Mouse (Mus musculus) splenic B cell, adult 2 months (primary cell): Measurements from ENCODE around the gene Slc9a4.
"Not testable (repeated sequence)": the region's sequence is repeated elsewhere in the genome, so short reads cannot be mapped to it uniquely, and the experiment has no call there.

Experiments
- DNase-seq: peaks from one replicate; pipeline ENCODE4 v3.0.0-alpha.2; 2011; ENCODE audit warnings: low read depth, low spot score
- H3K27me3 ChIP-seq: 2 replicates; pipeline ENCODE4 v1.6.1; 2012; ENCODE audit warnings: mild to moderate bottlenecking, low read length, moderate library complexity, mixed read lengths; ENCODE audit not compliant: control insufficient read depth, poor library complexity, insufficient read depth, severe bottlenecking
- H3K36me3 ChIP-seq: 2 replicates; pipeline ENCODE4 v1.6.1; 2012; ENCODE audit warnings: mild to moderate bottlenecking, low read length, moderate library complexity, mixed read lengths; ENCODE audit not compliant: control insufficient read depth, poor library complexity, insufficient read depth, severe bottlenecking

Gene Slc9a4

DNA sequence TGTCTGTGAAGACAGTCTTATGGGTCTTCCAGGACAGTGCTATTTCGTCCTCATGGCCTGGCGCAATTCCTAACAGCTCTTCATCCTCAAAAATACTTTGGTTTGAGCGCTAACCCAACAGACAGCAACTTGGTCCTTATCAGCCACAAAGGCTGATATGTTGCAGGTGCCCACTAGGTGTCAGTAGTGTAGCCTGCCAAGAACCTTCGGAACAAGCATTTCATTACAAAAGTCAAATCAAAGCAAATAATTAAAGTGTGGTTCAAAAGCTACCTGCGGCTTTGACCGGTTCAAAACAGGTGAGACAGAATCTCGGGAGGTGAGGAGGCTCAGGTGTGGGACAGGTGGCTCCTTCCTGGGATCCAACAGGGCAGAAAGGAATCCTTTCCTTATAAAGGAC, at the start of gene Slc9a4:
Gene Slc9a4, plus strand, starts transcription at position 298 of the 400 bp plus-strand sequence.
- DNase-seq, result peak; percentile 37
- H3K27me3 ChIP-seq, result no peaks in the 10 kb centered on the region

DNA sequence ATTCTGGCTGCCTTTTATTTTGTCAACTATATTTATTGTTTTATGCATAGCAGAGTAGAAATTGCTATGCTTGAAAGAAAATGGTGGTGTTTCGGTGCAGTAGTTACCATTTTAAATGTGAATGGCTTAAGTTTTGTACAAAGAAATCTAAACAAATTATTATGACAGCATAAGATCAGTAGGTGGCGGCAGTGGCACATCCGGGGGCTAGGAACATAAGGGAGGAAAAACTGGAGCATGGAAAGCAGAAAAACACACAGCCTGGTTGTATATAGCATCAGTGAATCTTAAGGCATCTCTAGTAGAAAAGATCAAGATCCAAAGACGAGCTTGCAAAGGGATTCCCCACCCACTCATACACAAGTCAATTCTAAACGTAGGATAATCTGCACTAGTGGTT, 42.3 kb upstream of the Slc9a4 start:
- no peak for DNase-seq
- Histone ChIP-seq H3K36me3 (no peaks in the 10 kb centered on the region), H3K27me3 (no peaks in the 10 kb centered on the region)

More for the DNA sequence above, at the start of gene Slc9a4:
- H3K36me3 ChIP-seq, result no peaks in the 10 kb centered on the region

DNA sequence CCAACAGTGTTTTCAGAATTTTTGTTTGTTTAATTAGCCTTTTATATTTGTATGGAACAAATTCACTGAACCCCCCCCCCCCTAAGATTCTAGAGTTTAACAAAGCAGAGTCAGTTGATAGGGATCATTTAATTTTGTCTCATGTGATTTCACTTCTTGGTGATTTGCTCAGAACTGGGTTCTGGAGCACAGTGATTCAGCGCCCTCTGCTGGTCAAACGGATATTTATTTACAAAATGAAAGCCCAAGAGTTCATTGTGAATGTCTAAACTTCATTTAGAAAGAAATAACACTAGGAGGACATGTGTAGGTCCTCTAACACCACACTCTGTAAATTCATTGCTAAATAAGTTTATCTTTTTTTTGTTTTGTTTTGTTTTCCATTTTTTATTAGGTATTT, 35.2 kb upstream of the Slc9a4 start:
- peak; percentile 70 for DNase-seq
- H3K36me3 ChIP-seq, result no peaks in the 10 kb centered on the region
- H3K27me3 ChIP-seq, result no peaks in the 10 kb centered on the region

DNA sequence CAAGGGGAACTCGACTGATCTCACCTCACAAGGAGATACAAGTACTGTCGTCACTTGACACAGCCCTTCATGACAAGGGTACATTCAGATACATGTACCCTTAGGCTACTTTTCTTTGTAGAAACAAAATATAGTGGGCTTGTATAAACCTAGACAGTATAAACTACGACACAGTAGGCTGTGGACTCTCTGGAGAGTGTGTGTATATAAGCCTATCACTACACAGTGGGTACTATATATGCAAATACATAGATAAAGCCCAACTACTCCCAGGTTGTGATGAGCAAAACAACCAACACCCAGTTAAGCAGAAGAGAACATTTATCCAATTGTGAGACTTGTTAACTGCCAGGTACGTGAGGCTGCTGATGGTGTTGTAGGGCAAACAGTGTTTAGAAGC, 33.2 kb upstream of the Slc9a4 start:
- Histone ChIP-seq H3K27me3 (no peaks in the 10 kb centered on the region), H3K36me3 (no peaks in the 10 kb centered on the region)
- DNase-seq, result no peak

DNA sequence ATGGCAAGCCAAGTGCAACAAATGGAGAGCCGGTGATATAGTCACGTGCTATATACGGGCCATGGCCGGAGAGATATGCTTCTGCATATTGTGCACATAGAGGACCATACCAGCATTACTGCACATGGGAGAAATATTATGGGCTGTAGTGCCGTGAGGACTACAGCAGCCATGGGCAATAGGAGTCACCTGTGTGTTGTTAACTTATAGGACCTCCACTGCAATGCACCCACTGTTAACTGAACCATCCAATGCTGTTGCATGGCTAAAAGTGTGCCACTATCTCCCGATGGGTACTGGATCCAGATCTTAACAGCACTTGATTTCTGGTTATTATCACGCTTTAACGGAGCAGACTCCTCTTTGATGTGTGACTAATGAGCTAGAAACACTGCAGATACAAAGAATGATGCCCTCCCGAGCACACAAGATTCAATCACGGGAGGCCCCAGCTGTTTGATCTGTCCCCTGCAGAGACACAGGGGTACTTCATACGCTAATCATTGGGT, 32.8 kb upstream of the Slc9a4 start:
- H3K27me3 ChIP-seq, result no peaks in the 10 kb centered on the region
- no peaks in the 10 kb centered on the region for H3K36me3 ChIP-seq
- no peak for DNase-seq

DNA sequence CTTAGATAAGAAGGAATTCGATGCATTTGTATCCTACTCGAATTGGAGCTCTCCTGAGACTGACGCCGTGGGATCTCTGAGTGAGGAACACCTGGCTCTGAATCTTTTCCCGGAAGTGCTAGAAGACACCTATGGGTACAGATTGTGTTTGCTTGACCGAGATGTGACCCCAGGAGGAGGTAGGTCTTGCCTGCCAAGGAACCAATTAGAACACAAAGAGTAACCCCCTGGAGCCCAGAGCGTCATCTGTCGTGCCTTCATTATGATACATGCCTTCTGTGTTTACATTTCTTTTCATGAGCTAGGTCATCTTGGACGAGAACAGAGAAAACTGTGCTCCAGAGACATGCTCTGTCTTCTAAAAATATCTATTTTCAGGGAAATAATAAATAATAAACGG, 32.1 kb upstream of the Slc9a4 start:
- DNase-seq, result no peak
- H3K36me3 ChIP-seq, result no peaks in the 10 kb centered on the region
- no peaks in the 10 kb centered on the region for H3K27me3 ChIP-seq

DNA sequence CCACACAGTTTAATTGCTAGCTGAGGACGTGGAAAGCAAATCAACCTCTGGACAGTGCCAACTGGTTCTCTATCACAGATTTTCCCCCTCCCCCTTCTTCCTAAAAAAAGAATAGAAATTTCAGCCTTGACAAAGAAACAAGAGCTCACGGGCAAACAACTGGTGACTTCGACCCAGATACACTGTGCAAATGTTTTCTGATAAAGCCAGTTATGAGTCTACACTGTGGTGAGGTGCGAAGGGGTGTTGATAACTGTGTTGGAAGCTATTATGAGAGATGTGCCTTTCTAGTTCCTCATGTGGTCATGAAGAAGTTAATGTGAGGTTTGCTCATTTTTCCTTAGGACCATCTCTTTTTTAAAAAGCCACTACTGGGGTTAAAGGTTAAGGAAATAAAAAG, 10.5 kb upstream of the Slc9a4 start:
- H3K27me3 ChIP-seq, result no peaks in the 10 kb centered on the region
- DNase-seq, result no peak
- H3K36me3 ChIP-seq, result no peaks in the 10 kb centered on the region

DNA sequence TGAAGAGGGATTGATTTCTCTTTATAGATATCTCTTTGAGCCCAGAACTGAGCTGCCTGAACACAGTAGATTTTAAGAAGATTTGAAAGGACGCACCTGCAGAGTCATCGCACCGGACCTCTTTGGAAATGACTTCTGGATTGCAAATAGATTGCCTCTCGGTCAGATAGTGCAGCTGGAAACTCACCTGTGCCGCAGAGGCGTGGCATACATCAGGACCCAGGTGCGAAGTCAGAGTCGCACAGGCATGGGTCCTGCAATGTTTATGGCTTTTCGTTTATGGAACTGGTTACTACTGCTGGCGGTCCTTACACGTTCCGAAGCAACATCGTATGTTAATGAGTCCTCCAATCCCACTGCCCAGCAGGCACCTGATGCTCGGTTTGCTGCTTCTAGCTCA, 388 bp downstream of the Slc9a4 start:
- Histone ChIP-seq H3K36me3 (no peaks in the 10 kb centered on the region), H3K27me3 (no peaks in the 10 kb centered on the region)
- DNase-seq, result no peak

DNA sequence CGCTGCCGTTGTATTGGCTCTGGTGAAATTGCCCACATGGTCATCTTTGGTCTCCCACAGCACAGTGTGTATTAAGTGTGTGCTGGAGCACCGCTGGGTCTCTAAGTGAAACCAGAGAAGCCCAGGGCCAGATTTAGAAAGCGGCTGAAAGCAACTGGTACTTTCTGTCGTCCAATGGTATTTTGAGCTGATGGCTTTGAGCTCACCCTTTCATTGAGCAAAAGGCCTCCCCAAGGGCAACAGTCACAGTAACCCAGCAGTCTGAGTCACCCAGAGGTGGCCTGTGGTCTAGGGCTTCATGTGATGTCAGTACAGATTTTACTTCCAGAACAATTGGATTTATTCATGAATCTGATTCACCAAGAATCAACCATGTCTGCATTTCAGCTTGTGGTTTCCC, 6.9 kb downstream of the Slc9a4 start:
- no peak for DNase-seq
- no peaks in the 10 kb centered on the region for H3K27me3 ChIP-seq
- no peaks in the 10 kb centered on the region for H3K36me3 ChIP-seq

DNA sequence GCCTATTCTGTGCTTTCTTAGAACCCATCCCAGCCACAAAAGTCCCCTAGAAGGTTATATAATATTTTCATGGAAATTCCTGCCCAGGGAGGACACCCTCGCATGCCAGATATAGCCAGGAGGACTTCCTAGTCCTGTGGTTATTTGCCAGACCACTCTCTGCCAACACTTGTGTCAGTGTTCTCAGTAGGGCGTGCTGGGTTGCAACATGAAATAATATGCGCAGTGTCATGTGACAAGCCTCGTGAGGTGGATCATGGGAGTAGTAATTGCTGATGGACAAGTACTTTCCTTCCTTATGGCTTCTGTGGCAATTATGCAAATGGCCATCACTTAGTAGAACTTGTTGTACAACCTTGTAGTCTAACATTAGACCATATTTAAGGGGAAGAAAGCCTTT, 11.1 kb downstream of the Slc9a4 start:
- H3K36me3 ChIP-seq, result no peaks in the 10 kb centered on the region
- DNase-seq, result no peak

DNA sequence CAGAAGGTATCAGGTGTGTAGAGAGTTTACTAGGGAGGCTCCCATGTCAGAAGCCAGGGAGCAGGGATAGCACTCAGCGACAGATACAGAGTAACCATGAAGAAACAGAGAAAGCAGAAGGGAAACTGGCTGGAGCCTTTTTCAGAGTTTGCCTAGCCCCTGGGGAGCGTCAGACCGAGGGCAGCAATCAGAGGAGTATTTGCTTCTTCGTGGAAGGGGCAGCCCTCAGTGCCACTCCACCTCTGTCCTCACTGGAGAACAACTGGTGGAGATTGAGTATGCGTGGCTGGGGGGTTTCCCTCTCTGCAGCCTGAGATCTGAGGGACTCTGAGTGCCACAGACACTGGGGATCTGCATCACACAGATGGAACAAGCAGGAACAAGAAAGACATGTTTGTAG, 17.9 kb downstream of the Slc9a4 start:
- DNase-seq, result peak; percentile 3
- no peaks in the 10 kb centered on the region for H3K27me3 ChIP-seq
- H3K36me3 ChIP-seq, result no peaks in the 10 kb centered on the region

More for the DNA sequence above, 11.1 kb downstream of the Slc9a4 start:
- H3K27me3 ChIP-seq, result no peaks in the 10 kb centered on the region

DNA sequence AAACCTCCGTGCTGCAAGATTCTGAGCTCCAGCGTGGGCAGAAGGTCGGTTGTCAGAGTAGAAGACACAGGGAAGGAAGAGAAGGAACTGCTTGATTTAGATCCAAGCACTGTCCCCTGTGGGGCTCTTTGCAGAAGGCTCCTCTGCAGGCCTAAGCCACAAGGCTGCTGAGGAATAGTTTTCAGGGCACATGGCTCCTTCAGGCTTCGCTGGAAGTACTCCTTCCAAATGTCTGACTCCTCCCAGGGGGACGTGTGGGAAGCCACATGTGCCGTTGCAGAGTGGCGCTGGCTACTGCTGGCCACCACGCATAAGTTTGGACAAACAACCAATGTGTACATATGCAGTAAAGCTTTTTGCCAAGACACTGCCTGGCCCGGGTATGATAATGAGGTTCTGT, 19.8 kb downstream of the Slc9a4 start:
- DNase-seq, H3K27me3 ChIP-seq, H3K36me3 ChIP-seq: not testable (repeated sequence)

DNA sequence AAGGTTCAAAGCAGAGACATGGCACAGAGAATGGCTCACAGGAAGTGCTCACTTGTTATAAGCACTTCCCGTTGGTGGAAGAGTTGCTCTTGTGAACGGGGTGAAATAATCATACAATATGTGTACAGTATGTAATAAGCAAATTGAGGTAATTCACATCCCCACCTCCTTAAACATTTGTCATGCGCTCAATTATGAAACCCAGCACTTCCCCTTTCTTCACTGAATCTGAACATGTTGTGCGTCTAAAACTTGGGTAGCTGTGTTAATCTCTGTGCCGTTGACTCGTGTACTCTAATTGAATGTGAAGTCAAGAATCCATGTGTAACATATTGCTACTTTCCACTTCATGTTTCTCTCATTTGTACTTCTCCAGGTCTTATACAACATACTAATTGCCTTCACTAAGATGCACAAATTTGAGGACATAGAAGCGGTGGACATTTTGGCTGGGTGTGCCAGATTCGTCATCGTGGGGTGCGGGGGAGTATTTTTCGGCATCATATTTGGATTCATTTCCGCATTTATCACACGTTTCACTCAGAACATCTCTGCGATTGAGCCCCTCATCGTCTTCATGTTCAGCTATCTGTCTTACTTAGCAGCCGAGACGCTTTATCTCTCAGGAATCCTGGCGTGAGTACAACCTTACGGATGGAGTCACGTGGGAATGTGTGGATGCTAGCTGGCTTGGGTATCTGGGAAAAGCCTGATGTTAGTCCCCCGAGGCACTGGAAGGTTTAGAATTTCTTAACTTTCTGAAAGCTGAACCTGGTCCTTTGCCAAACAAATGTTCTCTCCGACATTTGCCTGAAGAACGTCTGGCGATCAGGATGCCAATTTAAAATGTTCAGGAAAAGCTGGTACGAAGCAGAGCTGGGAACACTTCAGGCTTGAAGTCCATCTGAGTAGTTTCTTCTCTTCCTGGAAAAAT, 20.8 kb downstream of the Slc9a4 start:
- peak; percentile 38 for DNase-seq
- Histone ChIP-seq H3K36me3 (no peaks in the 10 kb centered on the region), H3K27me3 (no peaks in the 10 kb centered on the region)

DNA sequence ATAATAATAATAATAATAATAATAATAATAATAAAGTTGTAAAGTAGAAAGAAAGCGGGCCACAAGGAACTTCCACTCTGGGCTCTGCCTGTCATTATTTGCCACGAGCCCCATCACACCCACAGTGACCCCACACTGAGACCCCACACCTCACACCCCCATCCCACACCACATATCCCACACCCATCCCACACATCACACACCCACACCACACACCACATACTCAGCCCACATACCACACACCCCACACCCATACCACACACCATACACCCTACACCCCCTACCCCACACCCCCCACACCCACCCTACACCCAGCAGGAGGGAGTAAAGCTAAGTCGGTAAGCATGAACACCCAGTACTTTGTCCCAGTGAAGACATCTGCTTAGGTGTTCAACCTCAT, 21.6 kb downstream of the Slc9a4 start:
- H3K27me3 ChIP-seq, result no peaks in the 10 kb centered on the region
- H3K36me3 ChIP-seq, result no peaks in the 10 kb centered on the region

DNA sequence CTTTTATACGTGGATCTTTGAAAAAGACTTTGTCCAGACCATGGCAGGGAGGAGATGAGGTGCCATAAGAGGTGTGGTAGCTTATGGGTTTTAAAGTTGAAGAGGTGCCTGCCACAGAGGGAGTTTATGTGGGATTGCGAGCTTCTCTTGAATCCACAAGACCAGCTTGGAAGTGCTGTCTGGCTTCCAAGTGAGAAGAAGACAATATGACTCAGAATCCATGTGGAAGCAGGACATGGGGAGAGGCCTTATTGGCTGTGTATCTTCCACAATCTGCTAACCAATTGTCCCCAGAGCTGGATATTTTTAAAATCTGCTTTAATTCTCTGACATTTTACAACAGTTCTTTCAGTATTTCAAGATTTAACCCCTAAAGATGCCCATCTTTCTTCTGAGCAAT, 33.3 kb downstream of the Slc9a4 start:
- H3K27me3 ChIP-seq, result no peaks in the 10 kb centered on the region
- DNase-seq, result no peak
- no peaks in the 10 kb centered on the region for H3K36me3 ChIP-seq

More for the DNA sequence above, 21.6 kb downstream of the Slc9a4 start:
- DNase-seq, result no peak
